Mouse (Mus musculus) splenic B cell, adult 2 months (primary cell): ENCODE data around the gene Nol9.
A peak's percentile ranks its signal among the peaks of the same experiment; 100 is the strongest.

Source experiments
- DNase-seq: peaks from one replicate; pipeline ENCODE4 v3.0.0-alpha.2; 2011; ENCODE audit warnings: low read depth, low spot score
- H3K27me3 ChIP-seq: 2 replicates; pipeline ENCODE4 v1.6.1; 2012; ENCODE audit warnings: mild to moderate bottlenecking, low read length, moderate library complexity, mixed read lengths; ENCODE audit not compliant: control insufficient read depth, poor library complexity, insufficient read depth, severe bottlenecking
- H3K36me3 ChIP-seq: 2 replicates; pipeline ENCODE4 v1.6.1; 2012; ENCODE audit warnings: mild to moderate bottlenecking, low read length, moderate library complexity, mixed read lengths; ENCODE audit not compliant: control insufficient read depth, poor library complexity, insufficient read depth, severe bottlenecking

Gene Nol9

GRCm38 (mm10) chr4:152086505-152087210, 47.5 kb downstream of the Nol9 start:
- Histone ChIP-seq H3K27me3 (no peaks in the 10 kb centered on the region; the same call in 1 of the 2 replicates), H3K36me3 (no peaks in the 10 kb centered on the region)
- peak; percentile 37 for DNase-seq

DNA sequence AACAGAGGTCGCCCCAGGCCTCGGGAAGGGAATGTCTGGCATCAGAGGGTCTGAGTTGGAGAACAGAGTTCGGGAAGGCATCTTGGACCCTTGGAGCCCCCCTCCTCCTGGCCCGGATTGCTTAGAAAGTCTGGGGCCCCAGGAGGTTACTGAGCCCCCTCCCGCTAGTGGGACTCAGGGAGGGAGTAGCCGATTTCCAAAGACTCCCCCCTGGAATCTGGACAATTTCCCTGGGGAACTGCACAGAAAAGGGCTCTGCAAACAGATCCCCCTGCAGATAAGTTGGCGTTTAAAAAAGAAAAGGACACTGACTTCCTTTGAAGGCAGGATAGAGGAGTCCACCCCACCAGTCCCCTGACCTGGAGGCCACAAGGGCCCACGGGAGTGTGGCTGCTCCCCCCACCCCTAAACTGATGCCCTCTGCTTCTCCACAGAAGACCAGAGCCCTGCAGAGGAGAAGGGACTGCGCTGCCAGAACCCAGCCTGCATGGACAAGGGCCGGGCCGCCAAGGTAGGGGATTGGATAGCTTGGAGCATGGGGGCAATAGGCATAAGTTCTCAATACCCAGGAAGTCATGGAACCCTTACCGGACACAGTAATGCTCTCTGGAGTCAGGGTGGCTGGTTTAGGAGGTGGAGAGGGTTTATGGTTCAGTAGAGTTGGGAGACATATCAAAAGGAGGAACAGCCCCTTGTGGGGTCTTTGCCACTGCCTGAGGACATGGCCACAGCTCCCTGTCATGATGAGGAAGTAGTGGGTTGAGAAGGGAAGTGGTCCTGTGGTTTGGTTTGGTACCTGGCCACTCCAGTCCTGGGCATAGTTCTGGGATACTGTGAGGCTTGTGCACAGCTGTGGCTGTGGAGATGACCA, 48.3 kb downstream of the Nol9 start:
- Histone ChIP-seq H3K27me3 (no peaks in the 10 kb centered on the region; the same call in 1 of the 2 replicates), H3K36me3 (no peaks in the 10 kb centered on the region)
- peak; percentile 24 for DNase-seq

GRCm38 (mm10) chr4:152088133-152088532, 49.0 kb downstream of the Nol9 start:
- H3K27me3 ChIP-seq, result no peaks in the 10 kb centered on the region; the same call in 1 of the 2 replicates
- no peaks in the 10 kb centered on the region for H3K36me3 ChIP-seq
- DNase-seq, result no peak

- DNase-seq, result no peak
Measured at GRCm38 (mm10) chr4:152088556-152089120, 49.5 kb downstream of the Nol9 start.

DNA sequence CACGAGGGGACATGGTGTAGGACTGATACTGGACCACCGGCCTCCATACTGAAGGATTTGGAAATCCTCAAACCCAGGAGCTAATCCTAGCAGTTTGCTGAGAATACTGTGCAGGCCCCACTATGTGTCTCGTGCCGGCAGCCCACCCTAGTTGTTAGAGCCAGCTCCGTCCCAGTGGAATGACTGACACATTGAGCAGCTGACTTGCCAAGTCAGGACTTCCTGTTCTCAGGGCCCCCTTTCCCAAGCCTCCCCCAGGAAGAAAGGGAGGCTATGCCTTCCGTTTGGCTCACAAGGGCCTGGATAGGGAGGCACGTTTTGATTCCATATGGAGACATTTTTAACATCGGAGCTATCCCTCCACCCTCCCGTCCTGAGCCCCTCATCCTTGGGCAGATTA, 51.1 kb downstream of the Nol9 start:
- Histone ChIP-seq H3K36me3 (no peaks in the 10 kb centered on the region), H3K27me3 (no peaks in the 10 kb centered on the region; the same call in 1 of the 2 replicates)
- no peak for DNase-seq

More at GRCm38 (mm10) chr4:152088556-152089120, 49.5 kb downstream of the Nol9 start:
- H3K27me3 ChIP-seq, result no peaks in the 10 kb centered on the region; the same call in 1 of the 2 replicates
- no peaks in the 10 kb centered on the region for H3K36me3 ChIP-seq

DNA sequence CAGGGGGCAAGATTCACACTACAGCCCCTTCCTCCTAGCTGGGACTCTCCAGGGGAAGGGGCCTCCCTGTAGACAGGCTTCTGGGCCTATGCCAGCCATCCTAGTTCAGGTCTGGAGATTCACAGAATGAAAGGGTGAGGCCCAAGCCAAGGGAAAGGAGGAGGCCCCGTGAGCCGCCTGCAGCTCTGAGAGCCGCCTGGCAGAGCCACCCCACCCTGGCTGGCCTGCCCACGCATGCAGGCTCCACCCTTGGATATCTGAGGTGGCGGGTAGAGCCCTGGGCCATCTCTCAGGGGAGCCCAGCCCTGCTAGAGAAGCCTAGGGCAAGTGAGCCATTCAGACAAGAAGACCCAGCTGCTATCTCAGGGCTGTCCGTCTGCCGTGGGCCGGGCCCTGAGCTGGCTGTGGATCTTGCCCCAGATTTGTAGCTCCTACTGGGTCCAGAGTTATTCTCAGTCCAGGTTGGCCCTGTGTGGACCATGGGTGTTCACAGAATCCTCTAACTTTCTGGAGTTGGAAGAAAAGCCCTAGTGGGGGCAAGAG, 53.7 kb downstream of the Nol9 start:
- Histone ChIP-seq H3K27me3 (no peaks in the 10 kb centered on the region; the same call in 1 of the 2 replicates), H3K36me3 (no peaks in the 10 kb centered on the region)
- no peak for DNase-seq

DNA sequence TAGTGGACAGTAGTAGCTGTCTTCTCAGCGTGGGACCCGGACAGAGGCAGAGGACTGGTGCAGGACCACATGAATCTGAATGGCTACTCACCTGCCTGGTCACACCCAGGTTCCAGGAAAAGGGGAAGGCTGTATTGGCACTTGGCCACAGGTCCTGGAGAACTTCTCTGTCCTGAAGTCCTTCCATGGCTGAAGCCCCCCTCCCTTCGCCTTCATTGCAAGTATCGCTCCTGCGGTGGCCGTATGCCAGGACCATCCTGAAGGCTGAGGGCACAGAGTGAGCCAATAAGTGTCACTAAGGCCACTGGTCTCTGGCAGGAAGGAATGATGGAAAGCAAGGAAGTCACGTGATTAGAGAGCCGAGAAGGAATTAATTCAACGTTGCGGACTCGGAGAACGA, 55.1 kb downstream of the Nol9 start:
- no peak for DNase-seq
- H3K27me3 ChIP-seq, result no peaks in the 10 kb centered on the region
- no peaks in the 10 kb centered on the region for H3K36me3 ChIP-seq

DNA sequence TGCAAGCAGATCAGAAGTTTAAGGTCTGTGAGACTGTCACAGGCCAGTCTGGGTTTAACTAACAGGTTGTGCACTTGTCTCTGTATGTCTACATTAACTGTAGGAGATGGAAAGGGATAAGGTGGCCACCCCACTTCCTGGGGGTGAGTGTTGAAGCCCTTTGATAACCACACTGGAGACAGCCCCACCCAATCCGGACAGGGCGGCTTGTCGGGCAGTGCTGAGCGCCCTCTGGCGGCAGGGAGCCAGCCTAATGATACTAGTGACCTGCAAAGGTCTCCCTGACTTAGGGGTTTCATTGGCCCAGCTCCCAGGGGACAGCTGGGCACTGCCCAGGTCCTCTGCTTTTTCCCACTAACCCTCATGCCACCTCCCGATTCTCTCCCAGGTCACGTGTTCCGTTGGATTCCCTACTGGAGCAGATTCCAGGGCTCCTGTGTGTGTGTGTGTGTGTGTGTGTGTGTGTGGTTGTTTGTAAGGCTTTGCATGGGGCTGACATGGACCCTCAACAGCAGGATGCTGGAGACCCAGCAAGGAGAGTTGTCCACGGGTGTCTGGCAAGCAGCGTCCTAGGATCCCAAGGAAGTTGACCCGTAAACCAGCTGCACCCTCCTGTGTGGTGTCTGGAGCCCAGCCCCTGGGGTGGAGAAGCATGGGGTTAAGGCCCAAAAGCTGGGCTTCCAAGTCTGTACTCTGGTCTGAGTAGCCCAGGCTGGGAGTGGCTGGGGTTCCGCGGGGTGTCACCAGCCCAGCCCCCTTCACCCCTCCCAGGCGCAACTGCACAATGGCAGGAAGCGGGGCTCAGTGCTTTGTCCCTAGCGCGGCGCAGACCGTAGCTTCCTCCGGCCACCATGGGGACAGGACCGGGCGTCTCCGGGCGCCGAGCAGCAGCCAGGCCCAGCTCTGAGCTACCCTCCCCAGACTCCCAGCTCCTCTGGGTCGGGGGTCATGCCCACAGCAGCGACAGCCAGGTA, 57.1 kb downstream of the Nol9 start:
- Histone ChIP-seq H3K27me3 (no peaks in the 10 kb centered on the region), H3K36me3 (no peaks in the 10 kb centered on the region)
- DNase-seq, result peak; percentile 84

- DNase-seq, result no peak
- H3K27me3 ChIP-seq, result no peaks in the 10 kb centered on the region
- H3K36me3 ChIP-seq, result no peaks in the 10 kb centered on the region
Measured at GRCm38 (mm10) chr4:152096927-152097326, 57.8 kb downstream of the Nol9 start.

DNA sequence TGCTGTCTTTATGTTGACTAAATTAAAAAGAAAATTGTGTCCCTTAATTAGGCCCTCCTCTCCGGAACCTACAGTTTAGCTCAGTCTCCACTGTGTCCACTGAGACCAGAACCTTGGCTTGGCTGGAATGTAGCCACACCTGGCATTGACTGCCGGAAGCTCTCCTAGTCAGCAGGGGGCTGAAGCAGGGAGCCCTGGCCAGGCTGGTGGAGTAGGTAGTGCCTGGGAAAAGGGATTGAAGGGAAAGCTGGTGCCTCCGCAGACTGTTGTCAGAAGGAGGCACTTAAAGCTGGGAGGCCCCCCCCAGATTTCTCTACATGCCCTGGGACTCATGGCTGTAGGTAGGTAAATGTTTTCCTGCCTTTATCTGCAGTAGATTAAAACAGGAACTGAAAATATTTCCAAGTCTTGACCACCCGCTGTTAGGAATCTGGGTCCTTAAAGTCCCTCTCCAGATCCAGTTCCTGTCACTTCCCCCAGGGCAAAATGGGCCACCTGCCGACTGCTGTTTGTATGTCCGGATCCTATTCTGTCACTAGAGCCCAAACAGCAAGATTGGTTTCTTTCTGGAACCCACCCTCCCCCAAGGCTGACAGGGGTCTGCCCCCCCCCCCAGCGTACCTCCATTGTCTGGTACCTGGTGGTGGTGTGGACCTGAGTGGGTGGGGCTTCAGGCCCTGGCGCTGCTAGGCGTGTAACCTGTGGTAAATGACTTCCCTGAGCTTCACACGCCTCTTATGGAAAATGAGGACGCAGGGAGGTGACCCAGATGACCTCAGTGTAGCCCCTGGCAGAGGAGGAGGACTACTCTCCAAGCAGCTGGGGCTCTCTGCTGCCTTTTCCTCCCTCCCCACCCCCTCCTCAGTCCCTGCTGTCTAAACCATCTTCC, 59.0 kb downstream of the Nol9 start:
- H3K36me3 ChIP-seq, result no peaks in the 10 kb centered on the region
- DNase-seq, result no peak
- H3K27me3 ChIP-seq, result no peaks in the 10 kb centered on the region

DNA sequence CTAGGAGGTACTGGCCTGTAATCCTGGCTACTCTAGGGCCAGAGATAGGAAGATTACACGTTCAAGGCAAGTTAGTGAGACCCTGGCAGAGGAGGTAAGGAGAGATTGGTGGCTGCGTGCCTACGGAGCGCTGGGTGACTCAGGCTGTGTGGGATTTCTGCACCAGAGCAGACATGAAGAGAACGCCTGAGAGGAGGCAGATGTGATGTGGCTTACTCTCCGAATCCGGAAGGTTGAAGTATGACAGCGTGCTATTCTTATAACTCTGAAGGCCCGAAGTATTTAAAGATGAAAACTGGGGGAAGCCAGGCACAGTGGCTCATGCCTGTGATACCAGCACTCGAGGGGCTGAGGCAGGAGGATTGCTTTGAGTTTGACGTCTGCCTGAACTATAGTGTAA, 61.4 kb downstream of the Nol9 start:
- DNase-seq, result no peak
- no peaks in the 10 kb centered on the region for H3K27me3 ChIP-seq
- H3K36me3 ChIP-seq, result no peaks in the 10 kb centered on the region

DNA sequence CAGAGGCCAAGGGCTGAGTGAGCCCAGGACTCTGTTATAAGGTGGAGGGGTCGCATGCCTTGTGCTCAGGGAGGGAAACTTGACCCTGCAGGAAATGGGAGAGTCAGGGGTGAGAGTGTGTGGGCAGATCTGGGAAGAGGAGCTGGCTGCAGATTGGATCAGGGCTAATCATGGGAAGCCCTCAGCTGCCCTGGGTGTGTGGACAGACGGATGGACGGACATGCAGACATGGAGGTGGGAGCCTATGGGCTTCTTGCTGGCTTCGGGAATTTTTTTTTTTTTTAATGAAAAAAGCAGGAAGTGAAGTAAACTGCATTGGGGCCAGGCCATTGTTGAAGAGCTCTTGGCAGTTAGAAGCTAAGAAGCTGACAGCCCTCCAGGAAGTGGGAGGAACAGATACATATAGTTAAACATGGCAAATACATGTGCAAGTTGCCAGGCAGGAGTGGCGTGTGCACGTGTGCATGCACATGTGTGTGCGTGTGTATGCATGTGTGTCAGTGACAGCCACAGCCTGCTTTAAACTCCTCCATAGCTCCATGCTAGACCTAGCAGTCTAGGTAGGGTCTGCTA, 62.0 kb downstream of the Nol9 start:
- DNase-seq, result no peak
- H3K36me3 ChIP-seq, result no peaks in the 10 kb centered on the region

DNA sequence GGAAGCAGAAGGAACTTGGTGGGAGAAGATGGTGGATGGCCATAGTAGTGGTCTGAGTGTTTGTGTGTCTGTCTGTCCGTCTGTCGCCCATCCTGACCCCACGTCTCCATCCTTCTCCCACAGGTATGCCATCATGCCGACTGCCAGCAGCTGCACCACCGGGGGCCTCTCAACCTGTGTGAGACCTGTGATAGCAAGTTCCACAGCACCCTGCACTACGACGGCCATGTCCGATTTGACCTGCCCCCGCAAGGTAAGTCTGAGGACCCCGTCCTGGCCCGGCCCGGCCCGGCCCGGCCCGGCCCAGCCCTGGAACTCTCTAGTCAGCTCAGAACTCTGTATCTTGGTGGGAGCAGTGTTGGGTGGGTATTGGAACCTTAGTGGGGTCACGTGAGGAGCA, 62.8 kb downstream of the Nol9 start:
- DNase-seq, result no peak
- Histone ChIP-seq H3K27me3 (no peaks in the 10 kb centered on the region), H3K36me3 (no peaks in the 10 kb centered on the region; the same call in 1 of the 2 replicates)

More for the DNA sequence above, 62.0 kb downstream of the Nol9 start:
- H3K27me3 ChIP-seq, result no peaks in the 10 kb centered on the region
